Mouse (Mus musculus): ENCODE results near the gene Fam107b. TPM values are rescaled to one million over a fixed set of nuclear protein-coding genes. Genes with fewer than 3 reads are reported as not detected.

The Fam107b gene
- total RNA-seq, 2 experiments from 2014 or later: 1.6 to 2.7 TPM

DNA sequence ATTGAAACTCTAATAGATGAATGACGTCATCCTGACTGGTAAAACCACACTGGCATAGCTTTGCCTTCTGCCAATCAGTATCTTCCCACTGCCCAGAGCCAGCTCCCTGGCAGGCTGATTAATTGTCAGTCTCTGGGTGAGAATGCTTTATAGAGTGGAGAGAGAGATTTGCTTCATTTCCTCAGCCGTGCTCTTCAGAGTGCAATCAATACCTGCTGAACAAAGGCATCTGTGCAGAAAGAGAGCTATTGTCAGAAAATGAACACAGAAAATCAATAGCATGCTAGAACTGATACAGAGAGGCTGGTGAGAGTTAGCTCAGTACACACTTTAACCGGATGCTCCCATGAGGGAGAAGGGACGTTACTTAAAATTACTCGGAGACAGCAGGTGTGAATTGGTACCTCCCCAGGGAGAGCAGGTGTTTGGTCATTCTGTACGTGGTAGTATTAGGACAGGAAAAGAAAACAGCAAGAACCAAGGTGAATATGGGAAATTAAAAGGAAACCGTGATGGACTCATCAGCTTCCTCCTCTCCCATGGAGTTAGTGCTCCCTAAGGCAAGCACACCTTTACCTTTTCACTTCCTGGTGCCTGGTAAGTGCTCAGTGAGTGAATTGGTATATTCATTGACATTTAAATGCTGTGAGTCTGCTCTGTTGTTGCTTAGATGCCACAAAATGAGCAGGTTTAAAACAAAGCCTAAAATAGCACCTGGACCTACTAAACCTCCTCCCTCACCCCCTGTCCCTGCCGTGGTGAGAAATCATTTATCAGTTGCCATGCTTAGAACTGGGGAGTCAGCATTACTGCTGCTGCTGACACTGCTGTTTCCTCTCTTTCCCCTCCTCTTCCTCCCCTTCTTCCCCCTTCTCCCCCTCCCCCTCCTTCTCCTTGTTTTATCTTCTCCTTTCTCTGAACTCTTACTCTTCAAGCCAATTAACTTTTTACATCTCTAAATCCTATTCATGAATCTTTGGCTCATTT is 38.9 kb downstream of the Fam107b start:
- no peak for DNase-seq (ENCODE audit: low spot score)

DNA sequence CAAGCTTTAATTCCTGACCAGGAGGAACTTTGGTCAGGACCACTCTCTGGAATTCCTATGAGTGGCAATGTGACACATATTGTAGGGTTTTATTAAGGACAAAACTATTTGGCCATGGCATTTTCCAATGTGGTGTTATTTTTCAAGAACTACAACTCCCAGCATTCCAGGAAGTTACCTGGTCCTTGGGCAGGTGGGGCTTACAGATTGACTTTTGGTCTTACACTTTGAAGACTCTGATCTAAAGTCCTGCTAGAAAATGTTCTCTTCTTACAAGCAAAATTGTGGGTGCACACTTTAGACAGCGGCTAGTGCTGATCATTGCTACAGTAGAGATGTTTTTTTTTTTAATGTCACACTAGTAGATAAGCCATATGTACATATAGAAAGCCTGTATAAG is 48.2 kb downstream of the Fam107b start:
- no peak for DNase-seq (ENCODE audit: low spot score)

DNA sequence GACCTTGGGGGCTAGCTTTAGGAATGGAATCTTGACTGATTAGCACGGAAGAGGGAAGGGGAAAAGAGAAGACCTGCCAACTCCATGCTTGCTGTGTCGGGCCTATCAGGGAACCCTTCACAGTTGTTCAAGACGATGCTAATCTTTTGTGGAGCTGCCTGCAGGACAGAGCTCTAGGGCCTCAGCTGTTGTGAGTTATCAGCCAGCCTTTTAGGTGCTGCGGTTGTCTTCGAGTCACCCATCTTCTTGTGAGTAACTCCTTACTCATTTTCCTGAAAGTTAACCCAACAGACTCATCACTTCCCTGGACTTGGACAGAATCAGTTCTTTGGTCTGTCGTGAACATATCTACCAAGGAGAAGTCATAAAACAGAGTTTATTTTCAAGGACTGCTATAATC is 51.3 kb downstream of the Fam107b start:
- no peak for DNase-seq (ENCODE audit: low spot score)

DNA sequence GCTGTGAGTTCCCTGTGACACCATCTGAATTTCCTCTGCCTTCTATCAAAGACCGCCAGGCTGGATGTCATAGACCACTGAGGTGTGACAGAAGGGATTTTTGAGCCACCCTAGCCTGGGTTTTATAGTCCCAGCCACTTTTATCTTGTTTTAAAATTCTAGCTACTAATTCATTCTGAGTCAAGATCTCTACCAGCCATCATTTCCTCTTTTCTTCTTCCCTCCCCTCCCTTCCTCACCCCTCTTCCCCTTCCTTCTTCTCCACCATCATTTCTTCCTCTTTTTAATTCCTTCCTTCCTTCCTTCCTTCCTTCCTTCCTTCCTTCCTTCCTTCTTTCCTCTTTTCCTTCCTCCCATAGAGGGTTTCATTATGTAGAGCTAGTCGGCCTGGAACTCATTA is 51.9 kb downstream of the Fam107b start:
- no peak for DNase-seq (ENCODE audit: low spot score)

DNA sequence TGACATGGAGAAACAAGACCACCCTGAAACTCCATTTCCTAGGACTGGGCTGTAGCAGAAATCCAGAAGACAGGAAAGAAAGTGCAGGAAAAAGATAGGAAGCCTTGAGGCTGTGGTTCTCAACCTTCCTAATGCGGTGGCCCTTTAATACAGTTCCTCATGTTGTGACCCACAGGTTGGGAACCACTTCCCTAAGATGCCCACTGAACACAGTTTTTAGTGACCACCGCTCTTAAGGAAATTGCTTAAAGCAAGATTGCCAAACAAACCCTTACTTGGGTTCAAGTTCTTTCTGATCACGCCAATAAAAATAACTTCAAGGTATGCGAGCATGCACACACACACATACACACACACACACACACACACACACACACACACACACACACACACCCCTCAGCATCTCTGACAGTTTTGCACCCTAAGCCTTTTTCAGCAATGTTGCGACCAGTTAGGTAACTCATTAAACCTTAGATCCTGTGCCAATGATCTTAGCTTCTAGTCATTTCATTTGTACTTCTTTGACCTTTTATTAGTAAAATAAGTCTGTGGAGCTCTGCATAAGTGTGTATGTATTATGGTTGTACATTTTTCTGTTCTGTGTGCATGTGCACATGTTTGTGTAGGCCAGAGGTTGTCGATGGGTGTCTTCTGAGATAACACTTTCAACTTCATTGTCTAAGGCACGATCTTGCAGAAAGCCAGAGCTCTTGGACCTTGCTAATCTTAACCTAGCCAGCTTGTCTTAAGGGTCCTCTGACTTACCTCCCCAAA is 53.1 kb downstream of the Fam107b start:
- DNase-seq (ENCODE audit: low spot score): no peak

DNA sequence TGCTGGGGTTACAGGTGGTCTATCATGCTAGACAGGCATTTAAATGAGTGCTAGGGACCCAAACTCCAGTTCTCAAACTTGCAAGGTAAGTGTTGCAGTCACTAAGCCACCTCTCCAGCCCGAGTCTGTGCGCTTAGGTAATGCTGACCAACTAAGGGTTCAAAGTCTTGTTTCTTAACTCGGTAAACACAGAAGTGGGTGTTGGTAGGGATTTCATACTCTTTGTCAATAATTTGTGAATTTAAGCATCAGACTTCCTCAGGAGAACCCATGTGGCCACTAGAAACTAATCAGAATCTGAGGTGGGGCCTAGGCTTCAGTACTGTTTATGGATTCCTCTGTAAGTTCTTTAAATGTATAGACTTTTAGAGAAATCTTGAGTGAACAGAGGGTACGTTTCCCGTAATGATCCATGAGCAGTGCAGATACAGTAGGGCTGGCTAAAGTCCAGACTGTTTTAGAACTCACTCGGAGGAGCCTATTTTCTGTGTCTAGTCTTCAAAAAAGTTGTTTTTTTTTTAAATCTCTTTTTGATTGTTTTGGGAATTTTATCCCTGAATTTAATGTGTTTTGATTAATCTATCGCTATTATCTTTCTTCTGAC is 53.8 kb downstream of the Fam107b start:
- no peak for DNase-seq (ENCODE audit: low spot score)

DNA sequence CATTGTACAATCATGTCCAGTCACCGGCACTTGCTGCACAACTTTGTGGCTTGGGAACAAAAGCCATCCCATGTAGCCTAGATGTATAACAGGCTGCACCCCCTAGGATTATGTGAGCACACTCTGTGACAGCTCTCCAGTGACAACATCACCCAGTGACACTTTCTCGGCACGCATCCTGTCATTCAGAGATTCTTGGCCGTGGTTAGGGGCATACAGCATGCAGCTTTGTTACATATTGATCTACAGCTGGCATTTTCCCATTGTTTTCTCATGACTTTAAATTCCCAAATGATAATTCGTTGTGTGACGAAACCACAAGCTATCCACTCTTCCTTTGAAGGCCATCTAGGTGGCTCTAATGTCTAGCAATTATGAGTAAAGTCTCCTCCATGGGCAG is 58.8 kb downstream of the Fam107b start:
- no peak for DNase-seq (ENCODE audit: low spot score)

DNA sequence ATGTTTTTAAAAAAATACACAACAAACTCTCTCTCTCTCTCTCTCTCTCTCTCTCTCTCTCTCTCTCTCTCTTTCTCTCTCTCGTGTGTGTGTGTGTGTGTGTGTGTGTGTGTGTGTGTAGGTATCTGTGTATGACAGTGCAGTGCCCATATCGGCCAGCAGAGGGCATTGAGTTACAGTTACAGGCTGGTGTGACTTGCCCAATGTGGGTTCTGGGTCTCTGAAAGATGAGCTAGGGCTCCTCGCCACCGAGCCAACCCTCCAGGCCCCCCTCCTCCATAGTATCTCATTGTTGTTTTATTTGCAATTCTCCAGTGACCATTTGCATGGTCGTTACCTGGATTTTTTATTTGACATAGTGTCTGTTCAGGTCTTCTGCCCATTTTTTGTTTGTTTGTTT is 59.5 kb downstream of the Fam107b start:
- no peak for DNase-seq (ENCODE audit: low spot score)

DNA sequence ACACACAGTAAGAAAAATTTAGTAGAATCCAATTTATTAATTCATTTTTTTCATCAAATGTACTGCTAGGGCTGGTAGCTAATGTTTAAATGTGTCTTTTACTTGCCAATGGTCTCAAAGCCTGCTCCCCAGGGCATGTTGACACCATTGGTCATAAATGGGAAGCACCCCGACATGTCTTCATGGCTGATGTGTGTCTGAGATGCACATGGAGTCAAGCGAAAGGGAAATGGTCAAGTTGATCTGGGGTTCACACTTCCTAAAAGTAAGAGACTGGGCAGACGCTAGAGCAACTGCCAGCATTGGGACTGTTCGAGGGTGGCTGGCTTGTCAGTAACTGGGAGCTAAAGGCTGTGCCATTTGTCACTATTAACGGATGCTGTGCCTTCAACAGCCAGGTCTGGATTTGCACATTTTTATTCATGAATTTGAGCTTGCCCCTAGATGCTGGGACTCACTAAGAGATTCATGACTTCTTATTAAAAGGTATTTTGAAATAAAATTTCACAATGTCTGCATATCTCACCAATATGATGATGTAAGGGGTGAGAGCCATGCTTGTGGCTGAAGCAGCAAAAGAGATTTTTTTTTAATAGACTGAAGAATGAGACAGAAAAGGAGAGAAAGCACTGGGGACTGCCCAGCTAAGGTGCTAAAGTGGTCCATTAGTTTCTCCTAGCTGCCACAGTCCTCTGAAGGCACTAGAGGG is 60.6 kb downstream of the Fam107b start:
- DNase-seq (ENCODE audit: low spot score): no peak

DNA sequence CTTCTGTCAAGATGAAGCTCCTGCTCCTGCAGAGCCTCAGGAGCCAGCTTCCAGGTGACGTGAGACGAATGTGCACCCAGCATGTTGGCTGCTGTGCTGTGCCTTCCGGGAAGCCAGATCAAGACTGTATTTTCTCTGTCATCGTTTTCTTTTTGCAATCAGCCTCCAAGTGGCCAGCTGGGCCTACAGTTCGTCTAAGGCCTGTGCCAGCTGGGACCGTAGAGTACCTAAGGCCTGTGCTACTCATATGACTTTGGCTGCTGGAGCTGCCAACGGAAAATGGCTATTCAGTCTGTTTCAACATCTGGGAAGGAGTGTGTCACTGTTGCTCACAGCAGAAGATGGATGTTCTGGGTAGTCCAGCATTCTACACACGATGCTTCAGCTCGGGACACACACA is 62.8 kb downstream of the Fam107b start:
- no peak for DNase-seq (ENCODE audit: low spot score)

DNA sequence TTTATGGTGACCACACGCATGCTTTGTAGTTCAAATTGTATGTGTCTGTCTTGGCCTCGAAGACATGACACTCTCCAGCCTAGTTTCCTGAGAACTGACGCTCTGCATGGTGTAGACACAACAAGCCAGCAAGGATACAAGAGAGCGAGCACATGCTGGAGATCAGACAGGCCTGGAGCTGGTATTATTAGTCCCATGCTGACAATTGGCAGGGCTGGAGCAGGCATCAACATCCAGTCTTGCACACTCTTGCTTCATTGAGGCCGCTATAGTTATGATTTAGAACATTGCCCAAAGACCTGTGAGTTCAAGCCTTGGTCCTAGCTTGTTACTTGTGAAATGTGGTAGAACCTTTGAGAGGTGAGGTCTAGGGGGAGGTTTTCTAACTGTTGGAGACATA is 66.5 kb downstream of the Fam107b start:
- DNase-seq (ENCODE audit: low spot score): no peak

DNA sequence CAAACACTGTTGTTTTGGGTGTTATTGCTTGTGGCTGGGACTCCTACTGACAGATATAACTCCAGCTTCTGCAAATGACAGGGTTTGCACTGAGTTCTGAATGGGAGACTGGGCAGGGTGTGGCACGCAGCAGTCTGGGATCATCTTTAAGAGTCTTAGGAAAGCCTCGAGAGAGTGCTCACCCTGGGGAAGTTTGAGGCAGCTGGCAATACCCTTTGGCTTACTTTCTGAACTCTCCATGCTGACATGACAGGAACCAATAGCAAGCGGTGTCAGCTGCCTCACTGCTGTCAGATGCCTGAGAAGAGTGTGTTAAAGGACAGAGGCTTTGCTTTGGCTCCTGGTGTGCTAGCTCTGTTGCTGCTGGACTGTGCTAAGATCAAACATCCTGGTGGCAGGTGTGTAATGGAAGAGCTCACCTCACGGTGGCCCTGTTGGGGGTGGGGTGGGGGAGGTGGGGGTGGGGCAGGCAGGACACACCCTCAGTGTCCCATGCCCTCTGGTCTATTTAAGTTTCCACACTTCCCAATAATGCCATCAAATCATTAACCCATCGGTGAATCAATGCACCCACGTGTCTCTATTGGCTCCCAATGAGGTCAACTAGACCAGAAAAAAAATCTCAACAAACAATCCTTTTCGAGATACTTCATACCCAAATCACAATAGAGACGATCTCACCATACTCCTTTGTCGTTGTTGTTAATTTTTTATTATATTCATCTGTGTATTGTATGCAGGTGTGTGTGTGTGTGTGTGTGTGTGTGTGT is 70.9 kb downstream of the Fam107b start:
- DNase-seq (ENCODE audit: low spot score): no peak

DNA sequence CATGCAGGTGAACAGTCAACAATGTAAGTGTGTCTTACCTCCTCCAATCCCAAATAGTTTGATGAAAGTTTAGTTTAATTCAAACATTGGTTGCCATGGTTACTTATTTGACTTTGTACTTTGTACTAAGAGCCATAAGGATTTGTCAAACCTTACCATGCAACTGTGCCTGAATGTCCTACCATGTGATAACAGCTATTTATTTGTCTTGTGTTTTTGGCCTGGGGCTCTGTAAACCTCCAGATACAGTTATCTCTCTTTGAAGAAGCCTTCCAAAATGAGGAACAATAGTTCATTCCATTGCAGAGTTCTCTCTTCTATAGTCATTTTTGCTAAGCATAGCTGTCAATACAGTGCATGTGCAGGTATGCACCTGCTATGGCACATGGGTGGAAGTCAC is 72.7 kb downstream of the Fam107b start:
- DNase-seq (ENCODE audit: low spot score): no peak

DNA sequence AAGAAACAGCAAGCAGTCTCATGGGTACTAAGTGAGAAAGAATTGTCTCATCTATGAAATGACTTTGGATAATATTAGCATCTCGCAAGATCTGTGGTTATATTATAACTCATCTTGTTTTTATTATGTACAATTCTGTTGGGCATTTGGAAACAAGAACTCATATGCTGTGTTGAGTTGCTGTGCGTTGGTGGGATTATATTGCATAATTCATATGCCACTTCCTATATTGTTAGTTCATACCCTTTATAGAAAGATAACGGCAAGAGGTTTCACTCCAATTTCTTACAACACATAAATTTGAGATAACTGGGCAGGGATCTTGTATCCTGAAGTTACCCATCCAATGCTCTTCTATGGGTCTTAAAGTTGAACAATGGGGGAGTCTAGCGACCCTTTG is 75.5 kb downstream of the Fam107b start:
- DNase-seq (ENCODE audit: low spot score): no peak

DNA sequence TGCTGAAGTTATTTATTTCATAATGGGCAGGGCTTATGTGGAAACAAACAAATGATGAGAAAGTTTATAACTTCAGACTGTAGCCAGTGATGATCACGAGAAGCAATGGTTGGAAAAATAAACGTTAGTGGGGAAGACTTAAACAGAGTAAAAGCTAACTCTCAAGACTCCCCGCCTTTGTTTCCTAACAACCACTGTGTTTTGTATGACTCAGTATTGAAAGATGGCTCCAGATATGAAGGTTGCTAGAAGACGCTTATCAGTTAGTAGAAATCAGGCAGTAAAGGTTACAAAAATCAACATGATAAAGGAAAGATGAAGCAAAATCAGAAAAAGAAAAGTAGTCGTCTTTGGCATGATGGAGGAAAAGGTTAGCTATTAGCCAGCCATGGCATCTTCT is 78.9 kb downstream of the Fam107b start:
- DNase-seq (ENCODE audit: low spot score): no peak

DNA sequence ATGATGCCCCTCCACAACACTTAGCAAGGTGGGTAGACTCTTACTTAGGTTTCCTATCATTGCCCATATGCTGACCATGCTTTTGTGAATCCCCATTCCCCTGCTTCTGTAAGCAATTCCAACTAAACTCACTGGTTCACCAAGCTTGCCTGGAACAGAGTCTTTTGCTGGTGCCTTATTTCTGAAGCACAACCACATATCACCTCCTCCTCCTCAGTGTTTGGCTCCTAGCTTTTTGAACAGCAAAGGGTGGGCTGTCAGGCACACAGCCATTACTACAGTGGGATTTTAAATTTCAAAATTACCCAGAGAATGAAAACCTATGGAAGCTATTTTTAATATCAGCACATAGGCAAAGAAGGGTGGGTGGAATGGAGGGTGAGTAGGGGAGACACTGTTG is 84.3 kb downstream of the Fam107b start:
- no peak for DNase-seq (ENCODE audit: low spot score)

DNA sequence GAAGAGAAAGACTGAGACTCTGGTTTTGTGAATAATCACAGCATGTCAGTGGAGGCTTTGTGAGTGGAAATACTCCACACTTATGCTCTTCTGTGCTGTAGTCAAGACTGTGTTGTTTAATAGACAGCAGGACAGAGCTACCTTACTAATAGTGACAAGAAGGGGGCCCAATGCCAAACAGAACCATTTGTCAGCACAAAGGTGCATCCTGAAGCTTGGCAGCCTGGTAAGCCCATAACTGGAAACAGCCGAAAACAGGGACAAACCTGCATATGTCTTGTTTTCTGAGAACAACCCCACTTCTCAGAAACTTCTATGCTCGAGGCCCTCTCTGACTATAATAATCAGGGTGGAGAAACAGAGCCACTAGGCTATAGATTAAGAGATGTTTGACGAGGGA is 85.8 kb downstream of the Fam107b start:
- DNase-seq (ENCODE audit: low spot score): no peak

DNA sequence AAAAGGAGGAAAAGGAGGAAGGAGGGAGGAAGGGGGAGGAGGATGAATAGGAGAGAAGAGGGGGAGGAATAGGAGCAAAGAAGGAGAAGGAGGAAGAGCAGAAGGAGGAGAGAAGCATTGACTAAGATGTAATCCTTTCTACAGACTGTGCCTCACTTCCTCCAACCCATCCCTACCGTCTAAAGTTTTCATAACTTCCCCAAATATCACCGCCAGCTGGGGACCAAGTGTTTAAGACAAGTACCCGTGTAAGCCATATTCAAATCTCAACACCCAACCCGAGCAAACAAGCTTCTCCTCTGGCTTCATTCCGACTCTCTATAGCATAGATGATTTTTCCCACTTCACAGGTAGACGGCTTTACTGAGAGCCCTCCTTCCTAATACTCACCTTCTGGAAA is 86.5 kb downstream of the Fam107b start:
- no peak for DNase-seq (ENCODE audit: low spot score)

DNA sequence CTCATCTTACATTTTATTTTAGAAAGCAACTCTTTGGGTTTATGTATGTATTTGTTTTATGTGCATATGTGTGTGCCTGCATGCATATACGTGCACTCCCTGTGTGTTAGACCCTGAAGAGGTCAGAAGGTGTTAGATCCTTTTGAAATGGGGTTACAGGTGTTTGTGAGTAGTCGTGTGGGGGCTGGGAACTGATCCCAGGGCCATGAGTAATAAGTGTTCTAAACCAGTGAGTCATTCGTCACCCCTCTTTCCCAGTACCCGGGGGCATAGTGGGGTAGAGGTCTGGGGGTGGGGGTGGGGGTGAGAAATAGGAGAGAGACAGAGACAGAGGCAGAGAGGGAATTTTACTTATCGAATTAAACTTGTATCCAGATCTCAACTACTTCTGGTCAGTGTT is 87.1 kb downstream of the Fam107b start:
- no peak for DNase-seq (ENCODE audit: low spot score)

DNA sequence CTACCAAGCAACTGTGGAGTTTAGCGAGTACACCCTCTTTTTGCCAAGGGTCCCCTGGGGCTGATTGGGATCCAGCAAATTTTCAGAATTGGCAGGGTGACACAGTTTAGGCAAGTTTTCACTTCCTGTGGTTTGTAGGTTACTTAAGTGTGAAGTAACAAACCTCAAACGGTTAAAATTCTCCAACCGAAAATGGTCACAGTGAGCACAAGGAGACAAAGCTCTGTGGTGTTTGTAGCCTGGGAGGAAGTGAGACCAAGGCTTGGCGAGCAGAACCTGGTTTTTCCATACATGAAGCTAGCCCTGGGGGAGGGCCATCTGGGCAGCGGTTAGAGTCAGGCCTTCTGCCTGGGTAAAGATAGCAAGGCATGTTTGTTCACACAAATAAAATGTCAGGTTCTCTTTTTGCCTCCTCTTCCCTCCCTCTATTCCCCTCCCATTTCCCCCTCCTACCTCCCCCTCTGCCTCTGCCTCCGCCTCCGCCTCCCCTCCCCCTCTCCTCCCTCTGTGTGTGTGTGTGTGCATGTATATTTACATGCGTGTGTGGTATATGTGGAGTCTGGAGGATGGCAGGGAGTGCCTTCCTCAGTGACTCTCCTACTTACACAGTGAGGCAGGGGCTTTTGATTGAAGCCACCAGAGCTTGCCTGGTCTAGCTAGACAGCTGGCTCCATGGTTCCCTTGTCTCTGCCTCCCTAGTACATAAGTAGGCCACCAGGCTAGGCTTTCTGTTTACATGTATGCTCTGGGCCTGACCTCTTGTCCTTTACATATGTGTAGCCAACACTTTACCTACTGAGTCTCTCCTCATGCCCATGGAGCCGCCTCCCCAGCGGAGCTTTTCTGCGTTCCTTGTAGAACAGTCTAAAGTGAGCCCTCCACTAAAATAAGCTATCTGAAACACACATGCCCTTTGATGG is 87.8 kb downstream of the Fam107b start:
- DNase-seq (ENCODE audit: low spot score): peak; percentile 32
